Mouse (Mus musculus): ENCODE data around the gene Tppp3.

Gene Tppp3

GRCm38 (mm10) chr8:105482123-105482522 is 10.8 kb upstream of the Tppp3 start:
- Histone ChIP-seq H3K27me3 (ENCODE audit: insufficient read depth, low read length) (peaks cover 4% of the 10 kb centered on the region; the same call in 1 of the 2 replicates), H3K36me3 (ENCODE audit: insufficient read depth, low read length) (no peaks in the 10 kb centered on the region), H3K9me3 (ENCODE audit: low read length) (no peaks in the 10 kb centered on the region), H3K4me3 (replicated peaks; ENCODE audit: low read length) (no peak overlapping the region; the same call in 1 of the 2 replicates), H3K4me1 (replicated peaks; ENCODE audit: low read depth, low read length) (peaks cover 74% of the 10 kb centered on the region)
- TF ChIP-seq CTCF (conservative IDR thresholded peaks at IDR 0.05; ENCODE audit: low read length) (no peak), POU5F1 (IDR thresholded peaks at IDR 0.05; ENCODE audit: borderline replicate concordance, low read length) (no peak), NANOG (IDR thresholded peaks at IDR 0.05; ENCODE audit: borderline replicate concordance, low read length) (no peak)

- no peak for TF ChIP-seq NANOG (IDR thresholded peaks at IDR 0.05; ENCODE audit: borderline replicate concordance, low read length)
- peak; percentile 88 for TF ChIP-seq CTCF (conservative IDR thresholded peaks at IDR 0.05; ENCODE audit: low read length)
- TF ChIP-seq POU5F1 (IDR thresholded peaks at IDR 0.05; ENCODE audit: borderline replicate concordance, low read length), result no peak
- Histone ChIP-seq H3K4me3 (replicated peaks; ENCODE audit: low read length) (peak overlapping the region; percentile 49; the same call in 1 of the 2 replicates), H3K4me1 (replicated peaks; ENCODE audit: low read depth, low read length) (peaks cover 81% of the 10 kb centered on the region), H3K27me3 (ENCODE audit: insufficient read depth, low read length) (peaks cover 8% of the 10 kb centered on the region), H3K36me3 (ENCODE audit: insufficient read depth, low read length) (no peaks in the 10 kb centered on the region), H3K9me3 (ENCODE audit: low read length) (no peaks in the 10 kb centered on the region)
Observed at GRCm38 (mm10) chr8:105481453-105481852, 10.1 kb upstream of the Tppp3 start.

GRCm38 (mm10) chr8:105481013-105481412 is 9.7 kb upstream of the Tppp3 start:
- H3K9me3 ChIP-seq (ENCODE audit: low read length), result no peaks in the 10 kb centered on the region
- TF ChIP-seq CTCF (conservative IDR thresholded peaks at IDR 0.05; ENCODE audit: low read length), result no peak
- no peak for TF ChIP-seq NANOG (IDR thresholded peaks at IDR 0.05; ENCODE audit: borderline replicate concordance, low read length)
- TF ChIP-seq POU5F1 (IDR thresholded peaks at IDR 0.05; ENCODE audit: borderline replicate concordance, low read length), result no peak
- H3K27me3 ChIP-seq (ENCODE audit: insufficient read depth, low read length), result peaks cover 13% of the 10 kb centered on the region
- H3K36me3 ChIP-seq (ENCODE audit: insufficient read depth, low read length), result 0 out of 2 replicates have a peak, but pooled peaks cover 2% of the 10 kb centered on the region
- peak overlapping the region; percentile 49; the same call in 1 of the 2 replicates for H3K4me3 ChIP-seq (replicated peaks; ENCODE audit: low read length)
- peaks cover 85% of the 10 kb centered on the region for H3K4me1 ChIP-seq (replicated peaks; ENCODE audit: low read depth, low read length)

GRCm38 (mm10) chr8:105477792-105478191 is 6.5 kb upstream of the Tppp3 start:
- H3K4me1 ChIP-seq (replicated peaks; ENCODE audit: low read depth, low read length), result peaks cover 95% of the 10 kb centered on the region
- peaks cover 45% of the 10 kb centered on the region for H3K27me3 ChIP-seq (ENCODE audit: insufficient read depth, low read length)
- TF ChIP-seq POU5F1 (IDR thresholded peaks at IDR 0.05; ENCODE audit: borderline replicate concordance, low read length) (no peak), CTCF (conservative IDR thresholded peaks at IDR 0.05; ENCODE audit: low read length) (no peak), NANOG (IDR thresholded peaks at IDR 0.05; ENCODE audit: borderline replicate concordance, low read length) (no peak)

GRCm38 (mm10) chr8:105476628-105477413 is 5.5 kb upstream of the Tppp3 start:
- Histone ChIP-seq H3K27me3 (ENCODE audit: insufficient read depth, low read length) (peaks cover 54% of the 10 kb centered on the region), H3K9me3 (ENCODE audit: low read length) (no peaks in the 10 kb centered on the region), H3K4me1 (replicated peaks; ENCODE audit: low read depth, low read length) (peaks cover 99% of the 10 kb centered on the region), H3K36me3 (ENCODE audit: insufficient read depth, low read length) (0 out of 2 replicates have a peak, but pooled peaks cover 5% of the 10 kb centered on the region), H3K4me3 (replicated peaks; ENCODE audit: low read length) (peak overlapping the region; percentile 50)
- TF ChIP-seq CTCF (conservative IDR thresholded peaks at IDR 0.05; ENCODE audit: low read length) (peak; percentile 58), POU5F1 (IDR thresholded peaks at IDR 0.05; ENCODE audit: borderline replicate concordance, low read length) (no peak), NANOG (IDR thresholded peaks at IDR 0.05; ENCODE audit: borderline replicate concordance, low read length) (no peak)

More at GRCm38 (mm10) chr8:105477792-105478191, 6.5 kb upstream of the Tppp3 start:
- Histone ChIP-seq H3K4me3 (replicated peaks; ENCODE audit: low read length) (no peak overlapping the region), H3K9me3 (ENCODE audit: low read length) (no peaks in the 10 kb centered on the region), H3K36me3 (ENCODE audit: insufficient read depth, low read length) (0 out of 2 replicates have a peak, but pooled peaks cover 5% of the 10 kb centered on the region)

GRCm38 (mm10) chr8:105476161-105476560 is 4.8 kb upstream of the Tppp3 start:
- Histone ChIP-seq H3K36me3 (ENCODE audit: insufficient read depth, low read length) (0 out of 2 replicates have a peak, but pooled peaks cover 5% of the 10 kb centered on the region), H3K4me1 (replicated peaks; ENCODE audit: low read depth, low read length) (peaks cover 98% of the 10 kb centered on the region), H3K4me3 (replicated peaks; ENCODE audit: low read length) (no peak overlapping the region), H3K27me3 (ENCODE audit: insufficient read depth, low read length) (peaks cover 60% of the 10 kb centered on the region), H3K9me3 (ENCODE audit: low read length) (no peaks in the 10 kb centered on the region)
- TF ChIP-seq CTCF (conservative IDR thresholded peaks at IDR 0.05; ENCODE audit: low read length) (no peak), NANOG (IDR thresholded peaks at IDR 0.05; ENCODE audit: borderline replicate concordance, low read length) (no peak), POU5F1 (IDR thresholded peaks at IDR 0.05; ENCODE audit: borderline replicate concordance, low read length) (no peak)

GRCm38 (mm10) chr8:105475742-105476141 is 4.4 kb upstream of the Tppp3 start:
- H3K27me3 ChIP-seq (ENCODE audit: insufficient read depth, low read length), result peaks cover 64% of the 10 kb centered on the region
- TF ChIP-seq CTCF (conservative IDR thresholded peaks at IDR 0.05; ENCODE audit: low read length) (no peak), NANOG (IDR thresholded peaks at IDR 0.05; ENCODE audit: borderline replicate concordance, low read length) (no peak)
- 0 out of 2 replicates have a peak, but pooled peaks cover 5% of the 10 kb centered on the region for H3K36me3 ChIP-seq (ENCODE audit: insufficient read depth, low read length)
- H3K4me3 ChIP-seq (replicated peaks; ENCODE audit: low read length), result no peak overlapping the region
- H3K4me1 ChIP-seq (replicated peaks; ENCODE audit: low read depth, low read length), result peaks cover 98% of the 10 kb centered on the region
- no peaks in the 10 kb centered on the region for H3K9me3 ChIP-seq (ENCODE audit: low read length)

GRCm38 (mm10) chr8:105475254-105475653 is 3.9 kb upstream of the Tppp3 start:
- Histone ChIP-seq H3K4me3 (replicated peaks; ENCODE audit: low read length) (no peak overlapping the region), H3K9me3 (ENCODE audit: low read length) (no peaks in the 10 kb centered on the region), H3K36me3 (ENCODE audit: insufficient read depth, low read length) (0 out of 2 replicates have a peak, but pooled peaks cover 5% of the 10 kb centered on the region), H3K27me3 (ENCODE audit: insufficient read depth, low read length) (peaks cover 69% of the 10 kb centered on the region), H3K4me1 (replicated peaks; ENCODE audit: low read depth, low read length) (peaks cover 98% of the 10 kb centered on the region)
- no peak for TF ChIP-seq POU5F1 (IDR thresholded peaks at IDR 0.05; ENCODE audit: borderline replicate concordance, low read length)
- no peak for TF ChIP-seq NANOG (IDR thresholded peaks at IDR 0.05; ENCODE audit: borderline replicate concordance, low read length)
- no peak for TF ChIP-seq CTCF (conservative IDR thresholded peaks at IDR 0.05; ENCODE audit: low read length)

All from E14TG2a.4 (cell line).